Mouse (Mus musculus): ENCODE data around the gene Bicdl2. TPM values are rescaled to one million over a fixed set of nuclear protein-coding genes. Genes with fewer than 3 reads are reported as not detected.
A peak's percentile ranks its signal among the peaks of the same experiment; 100 is the strongest.

The Bicdl2 gene
- total RNA-seq, 2 experiments from 2014 or later, result 0.31 TPM; not detected in 1

GRCm38 (mm10) chr17:23673424-23674073 lies 13.2 kb downstream of the Bicdl2 start, which contains the start of the genes Hcfc1r1 and Thoc6:
Gene Hcfc1r1, plus strand, starts transcription at chr17:23673596.
Gene Thoc6, minus strand, starts transcription at chr17:23673882.
- DNase-seq (ENCODE audit: low spot score in 2 of 2), result peak; percentile 72 to 82

- no peak for DNase-seq (ENCODE audit: low spot score in 2 of 2)
Observed at GRCm38 (mm10) chr17:23674271-23674952, 14.1 kb downstream of the Bicdl2 start.

- peak in 1 of 2 experiments; percentile 37 for DNase-seq (ENCODE audit: low spot score in 2 of 2)
Observed at GRCm38 (mm10) chr17:23675127-23675526, 14.8 kb downstream of the Bicdl2 start.

- DNase-seq (ENCODE audit: low spot score in 2 of 2), result peak in 1 of 2 experiments; percentile 54
Observed at GRCm38 (mm10) chr17:23675564-23676281, 15.4 kb downstream of the Bicdl2 start.

- peak; percentile 37 to 57 for DNase-seq (ENCODE audit: low spot score in 2 of 2)
Observed at GRCm38 (mm10) chr17:23676473-23677031, 16.2 kb downstream of the Bicdl2 start.

GRCm38 (mm10) chr17:23677236-23677679 lies 17.0 kb downstream of the Bicdl2 start, which contains the start of gene Tnfrsf12a:
Gene Tnfrsf12a, minus strand, starts transcription at chr17:23677468.
- DNase-seq (ENCODE audit: low spot score in 2 of 2), result peak; percentile 62 to 75

GRCm38 (mm10) chr17:23679127-23679835 lies 19.0 kb downstream of the Bicdl2 start, which contains the start of gene Cldn6:
Gene Cldn6, plus strand, starts transcription at chr17:23679249.
- no peak for DNase-seq (ENCODE audit: low spot score in 2 of 2)

GRCm38 (mm10) chr17:23680336-23680735 lies 20.0 kb downstream of the Bicdl2 start:
- no peak for DNase-seq (ENCODE audit: low spot score in 2 of 2)

GRCm38 (mm10) chr17:23681086-23681485 lies 20.8 kb downstream of the Bicdl2 start:
- no peak for DNase-seq (ENCODE audit: low spot score in 2 of 2)

- DNase-seq (ENCODE audit: low spot score in 2 of 2), result no peak
Observed at GRCm38 (mm10) chr17:23682092-23682491, 21.8 kb downstream of the Bicdl2 start.

- DNase-seq (ENCODE audit: low spot score in 2 of 2), result no peak
Observed at GRCm38 (mm10) chr17:23682530-23682929, 22.2 kb downstream of the Bicdl2 start.

GRCm38 (mm10) chr17:23683226-23683625 lies 22.9 kb downstream of the Bicdl2 start:
- DNase-seq (ENCODE audit: low spot score in 2 of 2), result no peak

GRCm38 (mm10) chr17:23683856-23684672 lies 23.8 kb downstream of the Bicdl2 start, which contains the start of gene Cldn9:
Gene Cldn9, minus strand, starts transcription at chr17:23684026.
- no peak for DNase-seq (ENCODE audit: low spot score in 2 of 2)

- DNase-seq (ENCODE audit: low spot score in 2 of 2), result no peak
Observed at GRCm38 (mm10) chr17:23694491-23694890, 34.2 kb downstream of the Bicdl2 start.

- no peak for DNase-seq (ENCODE audit: low spot score in 2 of 2)
Observed at GRCm38 (mm10) chr17:23695801-23696200, 35.5 kb downstream of the Bicdl2 start.

GRCm38 (mm10) chr17:23699131-23700077 lies 39.1 kb downstream of the Bicdl2 start:
- DNase-seq (ENCODE audit: low spot score in 2 of 2), result no peak

- DNase-seq (ENCODE audit: low spot score in 2 of 2), result peak; percentile 70 to 73
Observed at GRCm38 (mm10) chr17:23700079-23700478, 39.8 kb downstream of the Bicdl2 start.

GRCm38 (mm10) chr17:23703301-23703700 lies 43.0 kb downstream of the Bicdl2 start:
- no peak for DNase-seq (ENCODE audit: low spot score in 2 of 2)

All from adrenal gland, postnatal 4 days (tissue).